Mouse (Mus musculus): ENCODE data around the gene Lims1. TPM values are rescaled to one million over a fixed set of nuclear protein-coding genes. Genes with fewer than 3 reads are reported as not detected.

Gene Lims1
- polyA plus RNA-seq, 1 experiment = 20.9 TPM

DNA sequence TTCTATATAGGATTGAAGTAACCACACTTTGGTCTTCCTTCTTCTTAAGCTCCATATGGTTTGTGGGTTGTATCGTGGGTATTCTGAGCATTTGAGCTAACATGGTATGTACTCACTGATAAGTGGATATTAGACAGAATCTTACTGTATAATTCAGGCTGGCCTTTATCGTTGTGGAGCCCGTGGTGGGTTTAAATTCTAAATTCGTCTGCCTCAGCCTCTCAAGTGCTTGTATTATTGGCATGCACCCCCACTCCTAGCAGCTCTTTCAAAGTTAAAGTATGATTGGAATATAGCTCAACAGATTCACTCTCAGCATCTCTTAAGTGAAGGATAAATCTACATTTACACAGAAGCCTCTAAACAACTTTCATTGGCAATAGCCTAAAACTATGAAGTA is 69.2 kb downstream of the Lims1 start:
- Histone ChIP-seq H3K79me3 (ENCODE audit: low read depth) (peaks cover 68% of the 10 kb centered on the region), H3K4me3 (ENCODE audit: insufficient read depth, poor library complexity, severe bottlenecking) (no peak overlapping the region), H3K79me2 (ENCODE audit: control insufficient read depth, insufficient read depth) (peaks cover 100% of the 10 kb centered on the region), H3K36me3 (ENCODE audit: control insufficient read depth, insufficient read depth) (peaks cover 6% of the 10 kb centered on the region), H3K27me3 (ENCODE audit: control insufficient read depth, insufficient read depth, insufficient read length) (no peaks in the 10 kb centered on the region), H3ac (ENCODE audit: control insufficient read depth, insufficient read length, low read depth) (no peak overlapping the region)
- no peak for TF ChIP-seq MYOG (IDR thresholded peaks at IDR 0.05; ENCODE audit: control insufficient read depth, extremely low read depth, insufficient read length)
- no peak for TF ChIP-seq CEBPB (IDR thresholded peaks at IDR 0.05; ENCODE audit: low read depth)
- TF ChIP-seq MAX (IDR thresholded peaks at IDR 0.05) = no peak
- TF ChIP-seq MYOD1 (IDR thresholded peaks at IDR 0.05; ENCODE audit: control insufficient read depth, insufficient read length, low read depth) = no peak
- no peak for TF ChIP-seq FOSL1 (IDR thresholded peaks at IDR 0.05; ENCODE audit: insufficient read depth, low read length, poor library complexity, severe bottlenecking)
- no peak for TF ChIP-seq USF1 (IDR thresholded peaks at IDR 0.05; ENCODE audit: low read depth)
- no peak for TF ChIP-seq CTCF (IDR thresholded peaks at IDR 0.05; ENCODE audit: control insufficient read depth, insufficient read depth, insufficient read length)

DNA sequence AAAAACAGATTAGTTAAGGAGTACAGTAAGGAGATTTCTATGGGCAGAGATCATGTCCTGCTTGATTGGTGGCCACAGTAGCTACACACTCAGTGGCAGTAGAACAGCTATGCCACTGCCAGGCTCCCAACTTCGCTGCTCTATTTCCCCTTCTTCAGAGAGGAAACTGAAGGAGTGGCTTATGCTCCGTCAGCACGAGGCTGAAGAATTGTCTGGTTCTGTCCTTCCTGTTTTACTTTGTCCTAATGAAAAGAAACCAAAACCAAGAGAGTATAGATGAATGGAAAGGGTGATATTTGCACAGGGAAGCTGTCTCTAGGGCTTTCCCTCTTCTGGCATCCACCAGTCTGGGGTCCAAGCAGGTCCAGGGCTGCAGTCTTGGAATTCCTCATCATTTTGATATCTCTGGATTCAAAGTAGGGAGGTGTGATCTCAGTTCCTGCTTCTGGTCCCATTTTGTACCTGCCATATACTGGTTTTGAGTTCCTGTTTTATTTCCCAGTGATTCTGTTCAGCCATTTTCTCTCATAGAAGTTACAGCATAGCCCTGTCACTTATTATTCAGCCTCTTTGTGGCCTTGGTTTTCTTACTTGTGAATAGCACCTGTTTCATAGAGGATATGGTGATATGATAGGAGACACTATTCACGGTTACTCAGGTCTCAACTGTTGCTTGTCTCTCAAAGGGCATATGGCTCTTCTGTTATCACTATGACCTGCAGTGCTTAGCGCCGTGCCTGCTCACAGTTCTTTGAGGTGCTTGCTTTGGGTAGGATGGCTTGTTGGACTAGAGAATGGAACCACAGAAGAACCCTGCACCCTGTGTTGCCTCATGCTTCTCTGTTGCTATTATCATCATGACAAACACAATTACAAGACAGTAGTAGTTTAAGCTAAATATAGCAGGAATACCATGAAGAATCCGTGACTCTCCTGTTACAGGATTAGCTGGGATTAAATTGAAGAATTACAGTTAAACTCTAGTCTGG is 70.1 kb downstream of the Lims1 start:
- no peak for TF ChIP-seq MYOG (IDR thresholded peaks at IDR 0.05; ENCODE audit: control insufficient read depth, extremely low read depth, insufficient read length)
- TF ChIP-seq CEBPB (IDR thresholded peaks at IDR 0.05; ENCODE audit: low read depth) = no peak
- TF ChIP-seq FOSL1 (IDR thresholded peaks at IDR 0.05; ENCODE audit: insufficient read depth, low read length, poor library complexity, severe bottlenecking) = no peak
- TF ChIP-seq USF1 (IDR thresholded peaks at IDR 0.05; ENCODE audit: low read depth) = no peak
- no peak for TF ChIP-seq MAX (IDR thresholded peaks at IDR 0.05)
- no peak for TF ChIP-seq MYOD1 (IDR thresholded peaks at IDR 0.05; ENCODE audit: control insufficient read depth, insufficient read length, low read depth)
- no peak for TF ChIP-seq CTCF (IDR thresholded peaks at IDR 0.05; ENCODE audit: control insufficient read depth, insufficient read depth, insufficient read length)
- Histone ChIP-seq H3K79me3 (ENCODE audit: low read depth) (peaks cover 68% of the 10 kb centered on the region), H3K79me2 (ENCODE audit: control insufficient read depth, insufficient read depth) (peaks cover 98% of the 10 kb centered on the region), H3K36me3 (ENCODE audit: control insufficient read depth, insufficient read depth) (peaks cover 11% of the 10 kb centered on the region), H3ac (ENCODE audit: control insufficient read depth, insufficient read length, low read depth) (no peak overlapping the region), H3K4me3 (ENCODE audit: insufficient read depth, poor library complexity, severe bottlenecking) (no peak overlapping the region), H3K27me3 (ENCODE audit: control insufficient read depth, insufficient read depth, insufficient read length) (no peaks in the 10 kb centered on the region)

DNA sequence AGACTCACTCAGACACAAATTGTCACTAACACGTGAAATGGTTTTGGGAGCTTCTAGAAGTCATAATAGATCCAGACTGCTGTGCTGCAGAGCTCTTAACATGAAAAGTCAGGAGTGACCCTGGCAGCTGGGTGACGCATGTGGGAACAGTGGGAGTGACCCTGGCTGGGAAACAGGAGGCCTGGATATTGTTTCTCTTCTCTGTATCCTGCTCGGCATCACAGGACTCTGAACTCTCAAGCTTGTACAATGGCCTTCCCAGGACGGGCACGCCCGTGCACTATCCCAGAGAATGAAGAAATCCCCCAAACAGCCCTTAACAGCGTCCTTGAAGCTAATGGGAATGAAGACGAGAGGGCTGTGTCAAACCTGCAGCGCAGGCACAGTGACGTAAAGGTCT is 70.9 kb downstream of the Lims1 start:
- H3ac ChIP-seq (ENCODE audit: control insufficient read depth, insufficient read length, low read depth) = no peak overlapping the region
- H3K79me2 ChIP-seq (ENCODE audit: control insufficient read depth, insufficient read depth) = peaks cover 98% of the 10 kb centered on the region
- H3K79me3 ChIP-seq (ENCODE audit: low read depth) = peaks cover 69% of the 10 kb centered on the region
- H3K27me3 ChIP-seq (ENCODE audit: control insufficient read depth, insufficient read depth, insufficient read length) = no peaks in the 10 kb centered on the region
- TF ChIP-seq USF1 (IDR thresholded peaks at IDR 0.05; ENCODE audit: low read depth) (no peak), MAX (IDR thresholded peaks at IDR 0.05) (no peak), CEBPB (IDR thresholded peaks at IDR 0.05; ENCODE audit: low read depth) (no peak), MYOG (IDR thresholded peaks at IDR 0.05; ENCODE audit: control insufficient read depth, extremely low read depth, insufficient read length) (no peak), MYOD1 (IDR thresholded peaks at IDR 0.05; ENCODE audit: control insufficient read depth, insufficient read length, low read depth) (no peak), FOSL1 (IDR thresholded peaks at IDR 0.05; ENCODE audit: insufficient read depth, low read length, poor library complexity, severe bottlenecking) (no peak), CTCF (IDR thresholded peaks at IDR 0.05; ENCODE audit: control insufficient read depth, insufficient read depth, insufficient read length) (no peak)
- no peak overlapping the region for H3K4me3 ChIP-seq (ENCODE audit: insufficient read depth, poor library complexity, severe bottlenecking)
- peaks cover 20% of the 10 kb centered on the region for H3K36me3 ChIP-seq (ENCODE audit: control insufficient read depth, insufficient read depth)

DNA sequence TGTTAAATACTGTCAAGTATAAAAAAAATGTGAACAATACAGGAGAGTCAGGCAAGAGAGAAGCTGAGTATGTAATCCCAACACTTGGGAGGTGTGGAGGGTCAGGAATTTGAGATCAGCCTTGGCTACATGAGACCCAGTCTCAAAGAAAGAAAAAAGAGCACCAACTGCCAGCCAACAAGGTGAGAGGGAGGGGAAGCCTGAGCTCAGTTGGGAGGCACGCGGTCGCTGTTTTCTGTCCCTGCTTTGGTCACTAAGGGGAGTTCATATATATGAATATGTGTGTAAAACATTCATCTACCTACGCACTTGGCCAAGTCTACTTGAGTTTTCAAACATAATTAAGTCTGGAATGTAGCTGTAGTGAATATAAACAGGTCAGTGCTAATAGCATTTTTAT is 72.0 kb downstream of the Lims1 start:
- TF ChIP-seq CEBPB (IDR thresholded peaks at IDR 0.05; ENCODE audit: low read depth) (no peak), CTCF (IDR thresholded peaks at IDR 0.05; ENCODE audit: control insufficient read depth, insufficient read depth, insufficient read length) (no peak), MYOG (IDR thresholded peaks at IDR 0.05; ENCODE audit: control insufficient read depth, extremely low read depth, insufficient read length) (no peak), MYOD1 (IDR thresholded peaks at IDR 0.05; ENCODE audit: control insufficient read depth, insufficient read length, low read depth) (no peak), MAX (IDR thresholded peaks at IDR 0.05) (no peak), FOSL1 (IDR thresholded peaks at IDR 0.05; ENCODE audit: insufficient read depth, low read length, poor library complexity, severe bottlenecking) (no peak), USF1 (IDR thresholded peaks at IDR 0.05; ENCODE audit: low read depth) (no peak)

DNA sequence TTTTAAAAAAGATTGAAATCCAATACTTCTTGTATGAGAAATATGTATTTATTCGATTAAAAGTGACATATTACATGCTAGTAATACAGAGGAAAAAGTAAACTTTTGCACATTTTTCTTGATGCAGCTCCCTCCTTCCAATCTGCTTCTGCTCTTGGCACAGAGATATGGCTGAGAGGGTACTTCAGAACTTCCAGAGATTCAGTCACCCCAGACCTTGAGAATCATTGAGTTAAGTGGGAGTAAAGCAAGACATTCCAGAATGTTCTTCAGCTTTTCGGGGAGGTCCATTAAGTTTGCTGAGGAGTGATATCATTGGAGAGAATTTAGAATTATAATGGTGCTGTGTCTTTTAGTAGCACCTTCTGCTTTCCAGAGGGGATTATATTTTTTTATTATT is 72.5 kb downstream of the Lims1 start:
- Histone ChIP-seq H3K79me3 (ENCODE audit: low read depth) (peaks cover 60% of the 10 kb centered on the region), H3K4me3 (ENCODE audit: insufficient read depth, poor library complexity, severe bottlenecking) (no peak overlapping the region), H3K36me3 (ENCODE audit: control insufficient read depth, insufficient read depth) (peaks cover 29% of the 10 kb centered on the region), H3K27me3 (ENCODE audit: control insufficient read depth, insufficient read depth, insufficient read length) (no peaks in the 10 kb centered on the region), H3ac (ENCODE audit: control insufficient read depth, insufficient read length, low read depth) (no peak overlapping the region), H3K79me2 (ENCODE audit: control insufficient read depth, insufficient read depth) (peaks cover 91% of the 10 kb centered on the region)
- TF ChIP-seq USF1 (IDR thresholded peaks at IDR 0.05; ENCODE audit: low read depth) (no peak), MYOD1 (IDR thresholded peaks at IDR 0.05; ENCODE audit: control insufficient read depth, insufficient read length, low read depth) (no peak), FOSL1 (IDR thresholded peaks at IDR 0.05; ENCODE audit: insufficient read depth, low read length, poor library complexity, severe bottlenecking) (no peak), CEBPB (IDR thresholded peaks at IDR 0.05; ENCODE audit: low read depth) (no peak), CTCF (IDR thresholded peaks at IDR 0.05; ENCODE audit: control insufficient read depth, insufficient read depth, insufficient read length) (no peak), MYOG (IDR thresholded peaks at IDR 0.05; ENCODE audit: control insufficient read depth, extremely low read depth, insufficient read length) (no peak), MAX (IDR thresholded peaks at IDR 0.05) (no peak)

More for the DNA sequence above, 72.0 kb downstream of the Lims1 start:
- Histone ChIP-seq H3K79me3 (ENCODE audit: low read depth) (peaks cover 62% of the 10 kb centered on the region), H3ac (ENCODE audit: control insufficient read depth, insufficient read length, low read depth) (no peak overlapping the region), H3K36me3 (ENCODE audit: control insufficient read depth, insufficient read depth) (peaks cover 29% of the 10 kb centered on the region), H3K4me3 (ENCODE audit: insufficient read depth, poor library complexity, severe bottlenecking) (no peak overlapping the region), H3K27me3 (ENCODE audit: control insufficient read depth, insufficient read depth, insufficient read length) (no peaks in the 10 kb centered on the region), H3K79me2 (ENCODE audit: control insufficient read depth, insufficient read depth) (peaks cover 94% of the 10 kb centered on the region)
